Mouse (Mus musculus): ENCODE data around the gene Hmcn1.

- TF ChIP-seq GATA1 (IDR thresholded peaks at IDR 0.05; ENCODE audit: low read length) (no peak), TAL1 (IDR thresholded peaks at IDR 0.05; ENCODE audit: low read length) (no peak)
Observed at GRCm38 (mm10) chr1:150623226-150623625, 370.0 kb downstream of the Hmcn1 start.
